Mouse (Mus musculus) bone marrow macrophage, adult 2 months (primary cell): ENCODE data around the gene Sec31a. TPM values are rescaled to one million over a fixed set of nuclear protein-coding genes. Genes with fewer than 3 reads are reported as not detected.
"Not testable (repeated sequence)": the region's sequence is repeated elsewhere in the genome, so short reads cannot be mapped to it uniquely, and the experiment has no call there.

Source experiments
- H3K27ac ChIP-seq: 2 replicates; pipeline ENCODE4 v1.5.1; 2012; ENCODE audit warnings: low read depth, low read length; ENCODE audit not compliant: insufficient read depth
- H3K4me1 ChIP-seq: 2 replicates; pipeline ENCODE4 v1.6.1; 2012; ENCODE audit warnings: low read length; ENCODE audit not compliant: control insufficient read depth, insufficient read depth
- H3K4me3 ChIP-seq: 2 replicates; pipeline ENCODE4 v1.5.1; 2012; ENCODE audit warnings: mild to moderate bottlenecking, low read length, moderate library complexity; ENCODE audit not compliant: insufficient read depth
- CTCF ChIP-seq: IDR thresholded peaks from 2 replicates; pipeline ENCODE4 v1.5.1; 2012; ENCODE audit warnings: low read depth, mild to moderate bottlenecking, low read length, moderate library complexity
- POLR2A ChIP-seq: IDR thresholded peaks from 2 replicates; pipeline ENCODE4 v1.6.1; 2012; ENCODE audit warnings: mild to moderate bottlenecking, low read depth, low read length, borderline replicate concordance
- polyA plus RNA-seq: library from polyadenylated mRNA; stranded (reverse); fragments of >200 nt; gene quantifications from 2 replicates; pipeline ENCODE4 v1.2.4, GENCODE M21; 2012; ENCODE audit not compliant: missing spikeins, insufficient read depth, insufficient read length

Gene Sec31a
- polyA plus RNA-seq, 1 experiment: 79.8 TPM

- TF ChIP-seq CTCF (no peak), POLR2A (peak; percentile 49; the same call in 1 of the 2 replicates)
- peaks cover 22% of the 10 kb centered on the region for H3K4me1 ChIP-seq
- peak overlapping the region; percentile 80 for H3K4me3 ChIP-seq
- peak overlapping the region; percentile 76 for H3K27ac ChIP-seq
Measured at GRCm38 (mm10) chr5:100429344-100430075, 13.5 kb upstream of the Sec31a start.

GRCm38 (mm10) chr5:100428734-100429343 is 12.8 kb upstream of the Sec31a start:
- Histone ChIP-seq H3K4me3 (peak overlapping the region; percentile 70), H3K27ac (peak overlapping the region; percentile 33), H3K4me1 (peaks cover 25% of the 10 kb centered on the region)
- TF ChIP-seq CTCF: no peak
- no peak for TF ChIP-seq POLR2A

GRCm38 (mm10) chr5:100428031-100428733 is 12.1 kb upstream of the Sec31a start:
- Histone ChIP-seq H3K4me3 (peak overlapping the region; percentile 60), H3K4me1 (peaks cover 30% of the 10 kb centered on the region), H3K27ac (no peak overlapping the region)
- TF ChIP-seq CTCF (no peak), POLR2A (no peak)

- Histone ChIP-seq H3K4me1 (peaks cover 34% of the 10 kb centered on the region), H3K27ac (no peak overlapping the region), H3K4me3 (peak overlapping the region; percentile 60)
- TF ChIP-seq POLR2A (no peak), CTCF (no peak)
Measured at GRCm38 (mm10) chr5:100427276-100427675, 11.2 kb upstream of the Sec31a start.

GRCm38 (mm10) chr5:100425823-100426222 is 9.8 kb upstream of the Sec31a start:
- H3K27ac ChIP-seq, H3K4me3 ChIP-seq: not testable (repeated sequence)
- H3K4me1 ChIP-seq: peaks cover 32% of the 10 kb centered on the region

- no peak overlapping the region for H3K4me3 ChIP-seq
- H3K4me1 ChIP-seq: peaks cover 33% of the 10 kb centered on the region
- TF ChIP-seq POLR2A (no peak), CTCF (no peak)
- no peak overlapping the region for H3K27ac ChIP-seq
Measured at GRCm38 (mm10) chr5:100424252-100424651, 8.2 kb upstream of the Sec31a start.

GRCm38 (mm10) chr5:100423626-100424025 is 7.6 kb upstream of the Sec31a start:
- Histone ChIP-seq H3K4me3 (no peak overlapping the region), H3K27ac (no peak overlapping the region), H3K4me1 (peaks cover 33% of the 10 kb centered on the region)
- TF ChIP-seq POLR2A (no peak), CTCF (no peak)

GRCm38 (mm10) chr5:100418861-100419260 is 2.8 kb upstream of the Sec31a start:
- peaks cover 22% of the 10 kb centered on the region for H3K4me1 ChIP-seq
- no peak overlapping the region for H3K27ac ChIP-seq
- TF ChIP-seq POLR2A (no peak), CTCF (no peak)
- no peak overlapping the region for H3K4me3 ChIP-seq

GRCm38 (mm10) chr5:100418077-100418476 is 2.0 kb upstream of the Sec31a start:
- H3K27ac ChIP-seq: no peak overlapping the region
- H3K4me1 ChIP-seq: peaks cover 21% of the 10 kb centered on the region
- TF ChIP-seq CTCF (no peak), POLR2A (no peak)
- H3K4me3 ChIP-seq: no peak overlapping the region
